Mouse (Mus musculus) liver (tissue): ENCODE results near the gene Slc25a10.

Source experiments
- DNase-seq: peaks from one replicate; pipeline ENCODE4 v3.0.0-alpha.2; 2020; ENCODE audit warnings: mixed read lengths

Slc25a10 gene

GRCm38 (mm10) chr11:120485251-120485650, 6.4 kb upstream of the Slc25a10 start:
- DNase-seq, result no peak

- DNase-seq, result no peak
These were observed 3.1 kb upstream of the Slc25a10 start for GRCm38 (mm10) chr11:120488516-120488915.

- DNase-seq, result peak; percentile 70
These were observed 2.4 kb upstream of the Slc25a10 start for GRCm38 (mm10) chr11:120489054-120489761.

DNA sequence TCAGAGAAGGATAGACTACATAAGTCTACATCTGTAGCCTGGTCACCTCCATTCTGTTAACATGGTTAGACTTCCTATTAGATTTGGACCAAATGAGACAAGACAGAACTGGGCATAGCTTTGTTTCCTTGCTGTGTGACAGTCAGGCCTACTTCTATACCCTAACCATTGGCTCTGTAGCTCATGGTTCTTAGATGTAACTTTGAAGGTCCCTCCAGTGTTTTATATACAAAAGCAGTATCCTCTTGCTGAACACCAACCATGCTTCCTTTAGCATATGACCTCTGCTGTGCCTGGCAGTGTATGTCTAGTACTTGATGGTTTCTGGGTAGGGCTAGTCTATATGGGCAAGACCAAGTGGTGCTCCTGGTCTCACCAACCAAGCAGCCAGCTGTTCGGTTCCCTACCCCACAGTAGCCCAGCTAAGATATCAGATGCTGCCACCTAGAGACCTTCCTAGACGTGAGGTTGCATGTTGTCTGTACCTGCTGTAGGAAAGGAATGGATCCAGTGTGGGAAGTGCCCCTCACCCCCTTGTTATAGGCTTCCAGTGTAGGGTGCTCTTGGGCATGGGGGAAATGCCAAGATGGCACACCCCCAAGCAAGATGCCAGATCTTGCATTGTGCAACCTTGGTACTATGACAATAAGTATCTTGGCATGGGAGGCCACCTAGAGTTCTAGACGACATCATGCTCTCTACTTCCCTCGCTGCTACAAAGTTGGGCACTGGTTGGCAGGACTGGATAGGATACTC, 1.2 kb upstream of the Slc25a10 start:
- DNase-seq, result no peak

GRCm38 (mm10) chr11:120492024-120492877, 611 bp downstream of the Slc25a10 start:
- peak; percentile 70 for DNase-seq

GRCm38 (mm10) chr11:120492878-120493203, 1.2 kb downstream of the Slc25a10 start:
- no peak for DNase-seq

DNA sequence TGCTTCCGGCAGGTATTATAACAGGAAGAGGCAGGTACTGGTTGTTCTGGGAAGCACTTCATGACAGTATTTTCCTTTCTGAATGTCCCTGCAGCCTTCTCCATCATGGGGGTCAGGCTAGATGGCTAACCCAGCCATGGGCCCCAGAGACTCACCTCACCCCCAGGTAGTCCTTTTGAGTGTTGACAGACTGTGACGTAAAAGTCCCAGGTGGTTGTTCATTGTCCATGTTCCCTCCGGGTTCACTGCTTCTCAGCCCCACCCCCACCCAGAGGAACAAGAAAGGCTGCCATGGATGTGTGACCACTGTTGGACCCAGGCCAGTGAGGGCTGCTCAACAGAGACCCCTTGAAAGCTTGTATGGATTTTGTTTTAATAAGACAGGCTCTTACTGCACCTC, 1.7 kb downstream of the Slc25a10 start:
- no peak for DNase-seq

DNA sequence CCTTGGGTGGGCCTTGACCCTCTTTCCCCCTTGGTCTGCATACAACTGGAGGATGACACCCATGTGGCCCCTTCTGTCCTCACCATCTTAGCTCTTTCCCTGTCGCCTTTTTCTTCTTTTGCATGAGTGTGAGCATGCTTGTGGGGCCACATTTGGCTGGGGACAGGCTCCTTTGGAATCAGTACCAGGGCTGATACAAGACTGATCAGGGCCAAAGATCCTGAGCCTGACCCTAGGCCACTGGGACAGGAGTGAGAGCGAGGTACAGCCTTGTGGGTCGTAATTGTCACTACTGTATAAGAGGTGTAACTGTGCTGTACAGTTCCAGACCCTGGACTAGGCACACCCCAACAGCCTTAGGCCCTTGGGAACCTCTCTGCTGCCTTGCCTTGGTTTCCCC, 2.3 kb downstream of the Slc25a10 start:
- no peak for DNase-seq

DNA sequence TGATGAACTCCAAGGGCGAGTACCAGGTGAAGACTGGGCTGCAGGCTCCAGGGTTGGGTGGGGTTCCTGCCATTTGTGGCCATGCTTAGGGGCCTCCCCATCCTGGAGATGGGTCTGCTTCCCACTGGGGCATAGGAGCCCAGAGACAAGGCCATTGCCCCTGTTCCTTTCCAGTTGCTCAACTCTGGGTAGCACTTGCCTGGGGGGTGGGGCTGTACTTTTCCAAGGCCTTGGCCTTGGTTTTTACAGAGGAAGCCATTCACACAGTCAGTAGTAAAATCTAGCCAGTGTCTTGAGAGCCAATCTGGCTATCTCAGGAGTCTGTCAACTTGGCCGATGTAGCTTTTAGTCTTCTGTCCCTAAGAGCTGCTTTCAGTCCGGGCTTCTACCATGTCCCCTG, 5.8 kb downstream of the Slc25a10 start:
- DNase-seq, result no peak

DNA sequence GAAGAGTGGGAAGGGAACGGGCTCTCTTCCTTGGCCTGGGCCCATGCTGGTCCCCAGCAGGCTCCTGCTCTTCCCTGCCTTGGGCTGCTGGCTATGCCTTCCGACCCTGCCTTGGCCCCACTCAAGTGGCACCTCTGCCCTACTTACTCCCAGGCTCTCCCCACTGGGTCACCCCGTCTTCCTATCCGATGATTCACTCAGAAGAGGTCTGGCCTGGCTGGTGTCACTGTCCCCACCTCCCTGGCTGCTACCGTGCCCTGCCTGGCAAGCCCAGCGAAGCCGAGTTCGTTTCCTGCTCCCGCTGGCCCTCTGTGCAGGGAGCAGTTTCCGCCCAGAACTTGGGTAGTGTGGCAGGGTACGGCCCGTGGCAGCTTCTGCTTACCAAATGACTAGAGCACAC, 6.6 kb downstream of the Slc25a10 start:
- DNase-seq, result no peak

GRCm38 (mm10) chr11:120498891-120499290, 7.3 kb downstream of the Slc25a10 start:
- DNase-seq, result no peak

DNA sequence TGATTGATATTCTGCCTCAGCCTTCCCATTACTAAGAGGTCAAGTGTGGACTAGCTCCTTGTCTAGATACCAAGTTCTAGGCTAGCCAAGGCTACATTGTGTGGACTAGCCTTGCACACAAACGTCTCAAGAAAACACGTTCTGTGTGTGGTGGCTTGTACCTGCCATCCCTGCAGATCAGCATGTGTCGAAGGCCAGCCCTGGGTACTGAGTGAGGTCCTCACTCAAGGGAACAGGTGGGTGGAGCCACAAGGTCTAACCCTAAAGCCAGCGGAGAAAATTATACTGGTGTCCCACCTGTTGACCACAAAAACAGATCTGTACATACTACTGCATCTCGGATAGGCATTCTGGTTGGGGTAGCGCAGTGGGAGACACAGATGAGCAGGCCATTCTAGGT, 8.3 kb downstream of the Slc25a10 start:
- no peak for DNase-seq

GRCm38 (mm10) chr11:120500357-120500756, 8.7 kb downstream of the Slc25a10 start:
- no peak for DNase-seq

DNA sequence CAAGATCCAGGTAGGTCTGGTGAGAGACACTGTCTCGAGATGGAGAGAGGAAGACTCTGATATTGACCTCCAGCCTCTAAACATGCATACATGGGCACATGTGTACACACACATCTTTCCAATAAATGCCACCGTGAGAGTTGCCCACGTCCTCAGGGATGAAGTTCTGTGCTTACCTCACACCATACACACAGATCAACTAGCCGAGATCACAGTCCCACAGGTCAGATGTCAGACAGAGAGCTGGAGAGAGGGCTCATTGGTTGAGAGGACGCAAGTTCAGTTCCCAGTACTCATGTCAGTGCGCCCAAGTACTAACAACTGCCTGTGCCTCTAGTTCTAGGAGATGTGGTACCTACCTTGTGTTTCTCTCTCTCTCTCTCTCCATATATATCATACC, 9.4 kb downstream of the Slc25a10 start:
- no peak for DNase-seq

- no peak for DNase-seq
These were observed 10.1 kb downstream of the Slc25a10 start for GRCm38 (mm10) chr11:120501701-120502100.

- no peak for DNase-seq
These were observed 14.0 kb downstream of the Slc25a10 start for GRCm38 (mm10) chr11:120505661-120506060.

DNA sequence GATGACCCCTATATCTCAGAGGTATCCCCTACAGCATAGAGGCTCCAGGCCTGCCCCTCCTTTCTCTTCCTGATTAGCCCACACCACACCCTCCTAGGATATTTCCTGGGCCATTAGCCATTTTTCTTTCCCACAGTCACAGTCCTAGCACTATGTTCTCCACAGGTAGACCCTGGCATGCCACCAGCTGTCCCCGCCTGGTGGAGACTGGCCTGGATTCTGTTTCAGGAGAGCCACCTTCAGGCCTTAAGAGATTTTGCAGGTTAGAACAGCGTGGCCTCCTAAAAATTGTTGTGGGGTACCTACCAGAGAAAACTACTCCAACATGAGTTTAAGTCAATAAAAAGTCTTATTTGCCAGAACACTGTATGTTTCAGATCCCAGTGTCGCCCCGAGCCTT, 15.3 kb downstream of the Slc25a10 start:
- no peak for DNase-seq

GRCm38 (mm10) chr11:120507611-120508289, 16.1 kb downstream of the Slc25a10 start:
- no peak for DNase-seq

GRCm38 (mm10) chr11:120508290-120508870, 16.7 kb downstream of the Slc25a10 start:
- DNase-seq, result no peak

GRCm38 (mm10) chr11:120509940-120510339, 18.3 kb downstream of the Slc25a10 start:
- DNase-seq, result peak; percentile 36

GRCm38 (mm10) chr11:120510375-120511030, 18.9 kb downstream of the Slc25a10 start:
- peak; percentile 80 for DNase-seq
